Mouse (Mus musculus) testis, postnatal 10 days (tissue): ENCODE measurements around the gene Gm28372.
"Not testable (repeated sequence)": the region's sequence is repeated elsewhere in the genome, so short reads cannot be mapped to it uniquely, and the experiment has no call there.

Experiments used
- DNase-seq: peaks from one replicate; pipeline ENCODE4 v3.0.0; 2021; ENCODE audit warnings: low spot score

Gene Gm28372

DNA sequence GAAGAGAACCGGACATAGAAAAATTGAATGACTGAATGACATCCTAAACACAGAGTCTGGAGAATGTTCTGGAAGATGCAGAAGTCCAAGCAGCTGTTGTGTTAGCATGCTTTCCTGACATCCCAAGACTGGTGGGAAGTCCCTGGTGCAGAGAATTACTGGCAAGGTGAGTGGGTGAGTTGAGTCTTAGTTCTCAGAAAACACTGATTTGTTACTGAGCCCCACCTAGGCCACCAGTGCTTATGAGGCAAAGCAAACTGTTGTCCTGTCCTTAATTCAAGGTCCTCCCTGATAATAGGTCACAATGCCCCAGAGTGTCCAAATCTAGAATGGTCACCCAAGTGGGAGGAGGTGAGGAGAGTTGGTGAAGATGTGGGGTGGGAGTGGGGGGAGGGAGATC, at the start of gene Gm28372, which contains the start of gene 1700020A23Rik:
Gene Gm28372 (plus strand): TSS at position 301 of the 400 bp plus-strand sequence.
Gene 1700020A23Rik (plus strand): TSS at position 321 of the 400 bp plus-strand sequence.
- DNase-seq: no peak

DNA sequence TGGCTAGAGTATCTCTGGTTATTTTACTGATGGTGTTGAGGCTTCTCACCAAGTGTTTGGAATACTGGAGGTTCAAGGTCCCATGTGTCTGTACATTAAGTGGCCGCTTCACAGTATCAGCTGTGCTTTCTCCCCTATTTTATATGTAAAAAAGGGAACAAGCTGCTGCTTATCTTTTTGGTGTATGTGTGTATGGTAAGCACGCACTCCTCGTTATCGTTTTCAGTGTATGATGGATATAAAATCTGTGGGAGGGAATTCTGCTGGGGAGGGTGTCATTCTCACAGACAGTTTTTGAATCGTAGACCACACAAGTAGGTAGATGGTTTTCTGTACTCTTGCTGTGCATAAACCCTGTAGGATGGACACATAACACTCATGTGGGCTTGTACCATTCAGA, 47.5 kb upstream of the Gm28372 start:
- DNase-seq: no peak

DNA sequence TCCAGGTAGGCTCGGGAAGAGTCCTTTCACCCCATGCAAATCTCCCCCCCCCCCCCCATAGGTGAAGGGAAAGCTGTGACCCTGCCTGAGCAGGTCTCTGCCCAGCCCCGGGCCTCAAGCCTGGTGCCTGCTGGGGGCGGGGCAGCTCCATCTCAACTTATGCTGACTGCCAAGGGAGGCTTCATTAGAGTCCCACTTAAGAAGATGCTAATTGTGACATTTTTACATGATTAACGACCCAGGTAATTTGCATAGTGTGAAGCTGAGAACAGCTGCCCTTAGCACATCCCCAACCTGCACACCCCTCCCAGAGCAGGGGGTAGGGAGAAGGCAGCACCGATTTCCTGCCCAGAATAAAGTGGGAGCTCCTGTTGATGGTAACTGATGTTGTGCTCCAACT, 46.2 kb upstream of the Gm28372 start:
- no peak for DNase-seq

DNA sequence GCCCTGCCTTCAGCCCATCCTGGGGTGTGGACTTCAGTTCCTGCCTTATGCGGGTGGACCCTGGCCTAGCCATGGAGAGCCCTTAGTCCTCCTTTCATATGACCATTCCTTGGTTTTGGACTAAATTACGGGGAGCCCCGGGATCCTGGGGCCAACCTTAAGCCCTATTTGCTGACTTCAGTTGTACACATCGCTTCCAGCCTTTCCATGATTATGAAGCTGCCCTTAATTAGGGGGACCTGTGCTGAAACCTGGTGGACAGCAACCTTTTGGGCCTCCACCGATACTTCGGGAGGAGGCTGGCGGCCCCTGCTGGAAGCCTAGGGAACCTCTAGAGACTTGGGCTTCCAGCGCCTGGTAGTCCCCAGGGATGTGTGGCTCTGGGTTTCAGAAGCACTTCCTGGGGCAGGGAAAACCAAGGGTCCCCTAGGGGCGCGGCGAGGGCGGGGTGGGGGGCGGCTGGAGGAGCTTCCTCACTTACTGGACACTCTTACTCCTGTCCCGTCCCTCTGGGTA, 42.5 kb upstream of the Gm28372 start:
- DNase-seq: peak; percentile 86

DNA sequence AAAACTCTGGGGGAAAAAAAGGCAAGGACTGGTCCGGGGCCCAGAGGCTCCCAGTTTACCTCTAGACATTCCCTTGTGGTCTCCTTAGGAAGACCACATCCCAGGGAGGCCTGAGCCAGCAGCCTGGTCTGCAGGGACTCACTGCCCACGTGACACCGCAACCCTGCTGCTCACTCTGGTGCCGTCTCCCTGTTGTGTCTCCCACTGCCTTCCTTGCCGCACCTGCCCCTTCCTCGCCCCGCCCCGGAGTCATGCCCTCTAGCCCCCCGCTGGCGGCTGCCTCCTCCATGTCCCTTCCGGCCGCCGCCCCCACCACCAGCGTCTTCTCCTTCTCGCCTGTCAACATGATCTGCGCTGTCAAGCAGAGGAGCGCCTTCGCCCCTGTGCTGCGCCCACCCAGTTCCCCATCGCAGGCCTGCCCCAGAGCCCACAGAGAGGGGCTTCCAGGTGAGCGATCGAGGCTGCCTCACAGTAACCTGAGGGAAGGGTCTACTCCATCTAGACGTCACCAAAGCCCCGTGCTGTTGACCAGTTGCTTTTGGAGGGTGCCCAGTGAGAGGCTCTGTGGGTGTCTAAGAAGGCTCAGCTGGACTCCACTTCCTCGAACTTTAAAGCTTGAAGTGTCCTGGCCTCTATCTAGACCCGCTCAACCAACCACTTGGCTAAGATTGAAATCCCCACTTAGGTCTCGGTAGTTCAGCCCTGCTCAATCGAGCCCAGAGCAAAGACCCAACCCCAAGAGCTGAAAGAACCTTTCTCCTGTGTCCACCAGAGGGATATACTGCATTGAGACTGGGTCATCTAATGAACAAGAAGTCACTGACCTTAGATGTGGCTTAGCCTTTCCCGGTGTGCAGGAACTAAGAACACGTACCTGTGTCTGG, 39.6 kb upstream of the Gm28372 start:
- no peak for DNase-seq

GRCm38 (mm10) chr2:130367386-130367785, 37.7 kb upstream of the Gm28372 start:
- DNase-seq: no peak

DNA sequence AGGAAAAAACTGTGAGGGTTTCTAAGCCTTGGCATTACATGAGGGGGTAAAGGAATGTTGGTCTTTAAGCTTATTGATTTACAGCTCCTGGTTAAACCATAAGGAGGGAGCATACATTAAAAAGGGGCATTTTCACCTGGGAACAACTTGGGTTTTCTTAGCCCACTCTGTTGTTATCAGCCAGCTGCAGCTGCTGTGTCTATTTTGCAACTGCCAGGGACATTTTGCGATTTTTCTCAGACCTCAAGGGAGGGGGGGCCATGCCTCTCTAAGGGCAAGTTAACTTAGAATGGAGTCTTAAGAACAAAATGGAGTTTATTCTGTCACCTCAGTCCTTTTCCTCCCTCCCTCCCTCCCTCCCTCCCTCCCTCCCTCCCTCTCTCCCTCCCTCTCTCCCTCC, 32.0 kb upstream of the Gm28372 start:
- not testable (repeated sequence) for DNase-seq

GRCm38 (mm10) chr2:130374951-130375350, 30.1 kb upstream of the Gm28372 start:
- DNase-seq: no peak

DNA sequence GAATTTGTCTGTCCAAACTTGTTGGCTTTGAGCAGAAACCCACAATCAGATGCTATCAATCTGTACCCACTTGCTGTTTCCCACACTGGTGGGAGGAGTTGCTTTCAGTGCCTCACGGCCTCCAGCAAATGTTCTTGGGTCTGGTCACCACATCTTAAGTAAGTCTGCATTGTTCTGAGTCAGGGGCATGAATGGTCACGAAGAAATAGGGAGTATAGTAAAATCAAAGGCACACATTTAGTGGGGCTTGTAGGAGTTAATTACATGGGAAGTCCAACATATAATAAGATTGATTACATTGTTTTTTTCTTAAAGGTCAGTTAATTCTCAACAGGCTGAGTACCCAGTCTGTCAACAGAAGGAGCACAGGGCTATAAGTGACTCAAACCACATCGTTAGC, 21.8 kb upstream of the Gm28372 start:
- DNase-seq: no peak

- no peak for DNase-seq
Observed at GRCm38 (mm10) chr2:130383895-130384294, 21.1 kb upstream of the Gm28372 start.

- no peak for DNase-seq
Observed at GRCm38 (mm10) chr2:130386212-130386611, 18.8 kb upstream of the Gm28372 start.

DNA sequence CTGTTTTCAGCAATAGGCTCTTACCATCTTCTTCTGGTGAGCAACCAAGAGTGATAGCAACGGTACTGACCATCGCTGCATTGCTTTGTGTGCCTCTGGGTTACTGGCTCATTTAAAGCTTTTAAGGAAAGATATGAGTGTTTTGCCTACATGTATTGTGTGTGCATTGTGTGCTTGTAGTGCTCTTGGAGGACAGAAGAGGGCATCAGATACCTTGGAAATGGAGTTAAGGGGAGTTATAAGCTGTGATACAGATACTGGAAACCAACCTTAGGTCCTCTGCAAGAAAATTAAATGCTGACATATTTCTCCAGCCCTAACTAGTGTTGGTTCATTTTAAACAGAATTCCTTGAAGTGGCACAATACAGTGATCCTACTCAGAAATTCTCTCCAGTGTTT, 16.2 kb upstream of the Gm28372 start:
- no peak for DNase-seq

- DNase-seq: no peak
Observed at GRCm38 (mm10) chr2:130390993-130391625, 13.9 kb upstream of the Gm28372 start.

- no peak for DNase-seq
Observed at GRCm38 (mm10) chr2:130392836-130393235, 12.2 kb upstream of the Gm28372 start.

DNA sequence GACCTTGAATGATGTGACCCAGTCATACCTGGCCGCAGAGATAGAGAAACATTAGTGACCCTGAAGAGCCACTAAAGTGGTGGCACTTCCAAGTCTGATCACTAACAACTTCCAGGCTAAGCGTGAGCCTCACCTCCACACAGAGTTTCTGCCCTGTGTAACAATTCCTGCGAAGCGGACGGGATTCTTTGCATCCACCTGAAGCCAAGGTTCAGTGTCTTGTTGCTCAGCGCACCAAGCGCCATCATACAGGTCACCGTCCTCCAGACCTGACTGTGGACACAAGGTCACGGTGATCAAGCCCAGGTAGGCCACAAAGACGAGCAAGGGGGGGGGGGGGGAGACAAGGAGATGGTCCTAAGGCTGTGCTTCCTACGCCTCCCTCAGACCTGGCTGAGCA, 9.3 kb upstream of the Gm28372 start:
- no peak for DNase-seq

GRCm38 (mm10) chr2:130397186-130397985, 7.7 kb upstream of the Gm28372 start, which contains the start of gene Cpxm1:
Gene Cpxm1 (minus strand): TSS chr2:130397574.
- peak; percentile 72 for DNase-seq

GRCm38 (mm10) chr2:130398091-130398490, 6.9 kb upstream of the Gm28372 start:
- DNase-seq: no peak

GRCm38 (mm10) chr2:130400046-130400445, 5.0 kb upstream of the Gm28372 start:
- DNase-seq: no peak

DNA sequence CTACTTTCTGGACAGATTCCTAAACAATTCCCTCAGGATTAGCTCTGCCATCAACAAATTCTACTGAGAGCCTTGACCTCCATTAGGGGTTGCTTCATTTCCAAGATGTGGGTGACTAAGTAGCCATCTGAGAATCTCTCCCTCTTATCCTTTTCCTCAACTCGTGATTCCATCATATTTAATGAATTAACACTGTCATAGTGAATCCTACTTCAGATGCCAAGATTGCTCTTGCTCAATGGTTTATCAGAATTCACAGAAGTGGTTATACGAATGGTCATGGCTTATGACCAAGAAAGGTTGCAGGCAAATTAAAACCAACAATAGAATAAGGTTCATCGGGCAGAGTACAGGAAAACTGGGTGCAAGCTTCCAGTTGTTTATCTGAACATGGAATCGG, 3.1 kb upstream of the Gm28372 start:
- no peak for DNase-seq

- DNase-seq: no peak
Observed at GRCm38 (mm10) chr2:130406178-130406577, 1.1 kb downstream of the Gm28372 start, which contains the start of gene Tmem239. Gene Tmem239 (plus strand): TSS chr2:130406478.

- DNase-seq: no peak
Observed at GRCm38 (mm10) chr2:130408194-130408593, 3.2 kb downstream of the Gm28372 start.
